Mouse (Mus musculus) granulocyte monocyte progenitor cell, adult 5-6 weeks (primary cell): ENCODE results near the gene Exoc2. TPM values are rescaled to one million over a fixed set of nuclear protein-coding genes. Genes with fewer than 3 reads are reported as not detected.
A peak's percentile ranks its signal among the peaks of the same experiment; 100 is the strongest.

ENCODE experiments used
- ATAC-seq: replicated peaks from 2 replicates; pipeline ENCODE4 v1.8.0; 2016; ENCODE audit warnings: mild to moderate bottlenecking, moderate TSS enrichment, inconsistent platforms; ENCODE audit not compliant: poor library complexity, severe bottlenecking
- total RNA-seq, 2 experiments: library from RNA; stranded (forward) in 1 of 2; stranded (reverse) in 1 of 2; fragments of 200-712, 200-1000 nt in 1 of 2; fragments of >200 nt in 1 of 2; fragmentation: Nextera tagmentation in 1 of 2; gene quantifications; 2 replicates each; pipeline ENCODE4 v1.2.3; 2014 to 2017

Gene Exoc2
- total RNA-seq (2014; fragmentation: Nextera tagmentation) (39.9 and 44.1 TPM in 2 replicates), total RNA-seq (2017) (35.2 and 45.1 TPM in 2 replicates)

- peak; percentile 82 for ATAC-seq
Observed at GRCm38 (mm10) chr13:30973501-30974246, at the start of gene Exoc2, which contains the start of gene Gm5447. Exoc2 (minus strand) TSS chr13:30974093. Gm5447 (plus strand) TSS chr13:30974204.

DNA sequence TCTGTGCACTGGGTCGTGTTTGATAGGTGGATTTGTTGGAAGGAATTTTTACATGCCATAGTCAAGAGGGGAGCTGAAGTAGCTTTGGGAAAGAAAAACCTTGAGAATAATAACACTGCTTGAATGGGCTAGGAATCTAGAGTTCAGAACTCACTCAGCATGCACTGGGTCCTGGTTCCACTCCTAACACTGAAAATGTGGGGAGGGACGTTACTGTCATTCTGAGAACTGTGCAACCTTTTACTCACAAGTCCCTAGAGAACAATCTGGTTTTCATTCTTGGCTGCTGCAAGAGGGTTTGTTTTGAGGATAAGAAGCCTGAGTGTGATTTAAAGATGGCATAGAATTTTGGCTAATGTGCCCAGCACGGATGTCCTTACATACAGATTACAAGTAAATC, 49.8 kb upstream of the Exoc2 start:
- ATAC-seq = no peak

- no peak for ATAC-seq
Observed at GRCm38 (mm10) chr13:31021927-31022326, 48.0 kb upstream of the Exoc2 start.

- no peak for ATAC-seq
Observed at GRCm38 (mm10) chr13:31021514-31021913, 47.6 kb upstream of the Exoc2 start.

GRCm38 (mm10) chr13:31017545-31017944, 43.7 kb upstream of the Exoc2 start:
- peak; percentile 97 for ATAC-seq

DNA sequence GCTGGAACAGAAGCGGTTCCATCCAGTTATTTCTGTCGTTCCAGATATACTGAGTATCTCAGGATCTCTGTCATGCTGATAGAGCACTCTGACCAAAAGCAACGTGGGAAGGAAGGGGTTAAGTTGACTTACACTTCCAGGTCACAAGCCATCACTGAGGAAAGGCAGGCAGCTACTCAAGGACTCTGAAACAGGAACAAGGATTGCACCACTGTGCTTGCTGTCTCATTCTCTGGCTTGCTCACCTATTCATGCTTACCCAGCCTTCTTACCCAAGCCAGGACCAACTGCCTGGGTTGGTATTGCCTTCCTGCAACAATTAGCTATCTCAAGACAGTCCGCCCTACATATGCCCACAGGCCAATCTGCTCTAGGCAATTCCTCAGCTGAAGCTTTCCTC, 31.1 kb upstream of the Exoc2 start:
- peak; percentile 99 for ATAC-seq

GRCm38 (mm10) chr13:31004458-31004857, 30.6 kb upstream of the Exoc2 start:
- peak; percentile 63 for ATAC-seq

DNA sequence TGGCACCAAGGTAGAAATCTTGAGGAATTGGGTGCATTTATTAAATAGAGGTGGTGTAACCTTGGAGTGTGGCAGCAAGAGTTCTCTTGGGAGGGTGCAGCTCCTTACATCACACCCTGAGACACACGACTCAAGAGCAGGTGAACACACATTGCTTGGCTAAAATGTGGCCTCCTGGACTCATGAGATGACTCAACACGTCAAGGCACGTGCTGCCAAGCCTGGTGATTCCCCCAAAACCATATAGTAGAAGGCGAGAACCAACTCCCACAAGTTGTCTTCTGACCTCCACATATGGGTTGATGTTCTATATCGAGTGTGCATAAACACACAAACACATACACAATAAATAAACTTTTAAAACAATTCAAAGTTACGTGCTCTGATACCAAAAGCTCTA, 25.9 kb upstream of the Exoc2 start:
- ATAC-seq = no peak

DNA sequence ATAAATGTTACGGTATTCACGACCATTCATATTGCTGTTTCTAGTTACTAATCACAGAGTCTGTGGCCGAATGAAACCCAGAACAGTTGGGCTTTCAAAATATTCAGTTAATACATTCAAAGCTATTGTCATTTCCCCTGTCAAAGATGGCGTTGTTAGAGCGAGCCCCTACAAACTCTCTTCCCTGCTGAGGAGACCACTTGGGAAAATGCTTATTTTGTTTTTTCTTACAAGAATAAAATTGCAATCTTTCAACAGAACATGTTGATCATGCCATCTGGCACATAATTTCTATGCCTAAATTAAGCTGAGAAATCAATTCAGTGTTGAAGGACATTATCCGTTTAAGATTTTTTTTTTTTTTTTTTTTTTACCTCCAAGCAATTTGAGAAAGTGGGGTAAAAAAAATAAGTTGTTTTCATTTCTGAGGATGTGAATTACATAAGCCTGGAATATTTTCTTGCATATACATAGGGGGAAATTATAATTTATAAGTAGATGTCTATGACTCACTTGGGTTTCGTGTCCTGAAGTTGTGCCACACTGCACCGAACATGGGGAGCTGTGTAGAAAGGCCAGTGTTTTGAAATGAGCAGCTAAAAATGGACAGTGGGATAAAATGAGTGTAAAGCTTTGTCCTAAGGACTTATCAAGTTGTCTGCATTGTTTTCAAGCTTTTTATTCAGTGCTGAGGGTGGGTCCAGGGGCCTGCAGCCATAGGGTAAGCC, 23.8 kb upstream of the Exoc2 start:
- ATAC-seq = no peak

- peak; percentile 80 for ATAC-seq
Observed at GRCm38 (mm10) chr13:30994249-30994858, 20.5 kb upstream of the Exoc2 start.

GRCm38 (mm10) chr13:30993819-30994218, 19.9 kb upstream of the Exoc2 start:
- peak; percentile 47 for ATAC-seq

DNA sequence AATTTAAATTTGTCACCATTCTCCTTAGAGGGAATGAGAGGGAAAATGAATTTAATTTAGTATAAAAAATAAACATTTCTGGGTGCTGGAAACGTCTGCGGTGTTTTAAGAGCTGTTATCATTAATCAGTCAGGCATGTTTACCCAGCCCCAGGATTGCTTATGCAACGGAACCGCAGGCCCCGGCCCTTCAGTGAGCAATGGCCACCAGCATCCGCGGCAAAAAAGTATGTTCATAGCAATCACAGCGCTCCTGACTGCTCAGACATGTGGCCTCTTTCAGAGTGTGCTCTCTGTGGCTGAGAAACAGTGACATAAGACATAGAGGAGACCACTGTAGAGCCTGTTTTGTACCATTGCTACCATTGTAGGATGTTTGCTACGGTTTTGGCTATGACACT, 16.3 kb upstream of the Exoc2 start:
- ATAC-seq = no peak

GRCm38 (mm10) chr13:30989710-30990109, 15.8 kb upstream of the Exoc2 start:
- no peak for ATAC-seq

- peak; percentile 80 for ATAC-seq
Observed at GRCm38 (mm10) chr13:30987686-30988085, 13.8 kb upstream of the Exoc2 start.

DNA sequence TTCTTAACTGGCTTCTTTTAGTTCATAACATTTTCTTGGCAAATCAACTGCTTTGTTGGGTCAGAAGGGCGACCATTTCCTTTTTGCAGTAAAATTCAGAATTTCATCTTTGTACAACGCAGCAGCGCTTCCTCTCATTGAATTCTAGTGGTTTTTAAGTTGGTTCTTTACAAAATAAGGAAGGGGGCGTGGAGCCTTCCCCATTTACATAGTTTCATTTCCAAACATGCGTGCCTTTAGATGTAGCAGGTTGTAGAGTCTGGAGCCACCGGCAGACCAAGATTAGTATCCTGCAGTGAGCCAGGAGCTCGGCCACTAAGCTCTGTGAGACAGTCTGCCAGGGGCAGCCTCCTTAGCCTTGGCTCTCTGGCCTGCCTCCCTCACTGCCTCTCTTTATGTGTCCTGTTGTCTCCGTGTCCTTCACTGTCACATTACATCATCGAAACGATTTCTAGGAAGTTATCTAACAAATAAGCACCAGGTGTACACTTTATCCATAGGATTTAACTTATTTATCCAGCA, 13.1 kb upstream of the Exoc2 start:
- peak; percentile 63 for ATAC-seq

DNA sequence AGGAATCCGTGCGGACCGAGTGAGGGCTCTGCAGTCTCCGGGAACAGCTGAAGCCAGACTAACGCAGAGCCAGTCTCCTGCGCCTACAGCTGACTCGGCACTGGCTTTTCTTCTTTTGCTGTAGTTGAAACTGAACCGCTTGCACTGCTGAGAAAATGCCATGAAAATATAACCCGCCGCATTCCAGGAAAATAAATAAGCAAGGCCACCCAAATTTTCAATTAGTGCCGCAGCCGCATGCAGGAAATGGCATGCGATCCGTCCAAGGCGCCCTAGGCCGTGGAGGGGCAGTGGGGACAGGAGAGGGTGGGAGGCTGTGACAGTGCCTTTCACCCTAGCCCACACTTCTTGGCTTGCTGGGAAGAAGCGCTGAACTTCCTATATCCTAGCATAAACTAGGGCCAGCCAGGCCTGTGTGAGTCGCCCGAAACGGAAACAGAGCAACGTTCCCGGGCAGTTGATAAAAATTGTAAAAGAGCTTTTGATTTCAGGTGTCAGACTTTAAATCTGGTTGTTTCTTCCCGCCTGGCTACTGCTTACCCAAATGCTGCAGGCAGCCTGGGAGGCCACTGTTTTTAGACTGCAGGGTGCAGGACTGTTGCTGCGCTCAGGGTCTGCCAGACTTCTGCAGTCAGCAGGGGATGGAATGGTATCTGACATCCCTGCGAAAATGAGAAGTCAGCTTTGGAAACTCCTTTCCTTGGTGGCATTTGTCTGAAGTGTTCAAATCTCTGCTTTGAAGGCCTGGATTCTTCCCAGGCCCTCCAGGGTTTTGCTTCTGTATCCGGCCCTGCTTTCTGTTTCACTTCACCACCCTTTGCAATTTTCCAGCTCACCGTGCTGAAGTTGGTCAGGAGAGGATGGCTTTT, 11.9 kb upstream of the Exoc2 start:
- peak; percentile 17 for ATAC-seq

DNA sequence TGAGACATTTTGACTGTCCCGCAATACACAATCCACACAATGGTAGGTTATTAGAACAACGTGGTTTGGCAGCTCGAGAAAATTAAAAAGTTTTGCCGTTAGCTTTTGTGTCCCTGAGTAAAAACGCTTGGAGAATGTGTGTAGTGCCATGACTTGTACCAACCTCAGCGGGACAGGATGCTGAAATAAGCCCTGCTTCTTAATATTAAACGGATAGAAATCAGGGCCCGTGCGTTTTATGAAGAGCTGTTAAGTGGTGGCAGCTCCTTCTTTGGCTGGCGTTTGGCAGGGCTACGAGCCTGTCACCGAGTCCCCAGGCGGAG, 11.3 kb upstream of the Exoc2 start:
- no peak for ATAC-seq

GRCm38 (mm10) chr13:30981666-30982065, 7.8 kb upstream of the Exoc2 start:
- ATAC-seq = peak; percentile 82

GRCm38 (mm10) chr13:30978224-30978623, 4.3 kb upstream of the Exoc2 start:
- ATAC-seq = no peak

DNA sequence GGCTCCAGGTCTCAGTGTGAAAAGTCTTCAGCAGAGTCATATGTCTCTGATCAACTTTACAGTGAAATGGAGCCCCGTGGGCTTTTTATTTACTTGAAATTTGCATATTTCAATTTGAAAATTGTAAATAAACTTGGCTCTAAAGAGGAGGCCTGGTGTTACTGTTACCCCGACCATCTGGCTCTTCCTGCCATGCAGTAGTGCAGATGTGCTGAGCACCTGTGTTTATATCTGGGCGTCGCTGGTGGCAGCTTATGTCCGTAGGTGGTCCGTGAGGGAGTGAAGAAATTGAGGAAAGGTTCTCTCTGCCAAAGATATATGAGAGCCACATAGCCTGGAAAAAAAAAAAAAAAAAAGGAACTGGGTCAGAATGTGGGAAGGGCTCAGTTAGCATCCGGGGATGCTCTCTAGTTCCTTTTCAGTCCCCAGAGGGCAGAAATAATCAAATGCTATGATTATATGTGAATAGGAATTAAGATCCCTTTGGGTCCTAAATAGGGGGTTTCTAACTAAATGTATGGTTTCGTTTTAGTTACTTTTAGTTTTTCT, 2.7 kb upstream of the Exoc2 start:
- ATAC-seq = no peak
